Mouse (Mus musculus) midbrain, embryonic 12.5 days (tissue): Measurements from ENCODE around the gene Heatr9. TPM values are rescaled to one million over a fixed set of nuclear protein-coding genes. Genes with fewer than 3 reads are reported as not detected.

Experiments used
- ATAC-seq: fragments of 200-750 bp; cut with Nextera tagmentation; 2 replicates; pipeline ENCODE4 v1.8.0; 2017; ENCODE audit warnings: low read depth, moderate TSS enrichment, moderate library complexity; ENCODE audit not compliant: low FRiP score
- H3K27ac ChIP-seq: fragments of 300-500 bp; sonication (generic); replicated peaks from 2 replicates; pipeline ENCODE4 v1.5.1; 2016; ENCODE audit warnings: mild to moderate bottlenecking
- H3K27me3 ChIP-seq: fragments of 300-500 bp; sonication (generic); 2 replicates; pipeline ENCODE4 v1.6.1; 2016; ENCODE audit warnings: mild to moderate bottlenecking
- H3K36me3 ChIP-seq: fragments of 300-500 bp; sonication (generic); 2 replicates; pipeline ENCODE4 v1.6.1; 2016
- H3K4me1 ChIP-seq: fragments of 300-500 bp; sonication (generic); 2 replicates; pipeline ENCODE4 v1.6.1; 2016
- H3K4me2 ChIP-seq: fragments of 300-500 bp; sonication (generic); replicated peaks from 2 replicates; pipeline ENCODE4 v1.6.1; 2016; ENCODE audit warnings: mild to moderate bottlenecking, moderate library complexity
- H3K4me3 ChIP-seq: fragments of 300-500 bp; sonication (generic); 2 replicates; pipeline ENCODE4 v1.5.1; 2016; ENCODE audit warnings: mild to moderate bottlenecking
- H3K9ac ChIP-seq: fragments of 300-500 bp; sonication (generic); replicated peaks from 2 replicates; pipeline ENCODE4 v1.6.1; 2016; ENCODE audit warnings: mild to moderate bottlenecking, moderate library complexity
- H3K9me3 ChIP-seq: fragments of 300-500 bp; sonication (generic); 2 replicates; pipeline ENCODE4 v1.6.1; 2016; ENCODE audit warnings: mild to moderate bottlenecking
- WGBS: fragments of 180-500 bp; shearing (Covaris S2); methylation state at CpG from one replicate; pipeline ENCODE4 v1.1.7; 2016; 5-methylcytosine and 5-hydroxymethylcytosine counted together
- polyA plus RNA-seq: library from polyadenylated mRNA; unstranded; fragments of >200 nt; fragmentation: Nextera tagmentation; extraction: Ambion mirVana; gene quantifications from 2 replicates; pipeline ENCODE4 v1.2.1, GENCODE M21; 2016

The Heatr9 gene
- polyA plus RNA-seq: 0.12 TPM in 1 of 2 replicates, not detected in the other

GRCm38 (mm10) chr11:83522075-83522474, at the start of gene Heatr9:
Heatr9 (minus strand) TSS chr11:83522175.
- Histone ChIP-seq H3K4me1 (no peaks in the 10 kb centered on the region), H3K36me3 (0 out of 2 replicates have a peak, but pooled peaks cover 4% of the 10 kb centered on the region), H3K4me2 (no peak within 1 kb of the TSS), H3K27ac (no peak within 1 kb of the TSS), H3K27me3 (no peaks in the 10 kb centered on the region), H3K9ac (no peak within 1 kb of the TSS), H3K4me3 (no peak within 1 kb of the TSS), H3K9me3 (no peaks in the 10 kb centered on the region)
- ATAC-seq: no peak
- WGBS: 79% methylated on average over 3 of the region's 3 CpGs

GRCm38 (mm10) chr11:83570189-83570588, 48.2 kb upstream of the Heatr9 start:
- no peak for ATAC-seq
- Histone ChIP-seq H3K4me1 (no peaks in the 10 kb centered on the region), H3K9ac (no peak overlapping the region), H3K27me3 (no peaks in the 10 kb centered on the region), H3K4me3 (no peak overlapping the region), H3K4me2 (no peak overlapping the region), H3K9me3 (no peaks in the 10 kb centered on the region), H3K27ac (no peak overlapping the region), H3K36me3 (no peaks in the 10 kb centered on the region)
- 89% methylated on average over 2 of the region's 2 CpGs for WGBS

GRCm38 (mm10) chr11:83569249-83569648, 47.3 kb upstream of the Heatr9 start:
- Histone ChIP-seq H3K27ac (no peak overlapping the region), H3K9ac (no peak overlapping the region), H3K4me1 (no peaks in the 10 kb centered on the region), H3K4me3 (no peak overlapping the region), H3K27me3 (no peaks in the 10 kb centered on the region), H3K9me3 (no peaks in the 10 kb centered on the region), H3K36me3 (no peaks in the 10 kb centered on the region), H3K4me2 (no peak overlapping the region)
- ATAC-seq: no peak
- WGBS: 95% methylated on average over 7 of the region's 7 CpGs

DNA sequence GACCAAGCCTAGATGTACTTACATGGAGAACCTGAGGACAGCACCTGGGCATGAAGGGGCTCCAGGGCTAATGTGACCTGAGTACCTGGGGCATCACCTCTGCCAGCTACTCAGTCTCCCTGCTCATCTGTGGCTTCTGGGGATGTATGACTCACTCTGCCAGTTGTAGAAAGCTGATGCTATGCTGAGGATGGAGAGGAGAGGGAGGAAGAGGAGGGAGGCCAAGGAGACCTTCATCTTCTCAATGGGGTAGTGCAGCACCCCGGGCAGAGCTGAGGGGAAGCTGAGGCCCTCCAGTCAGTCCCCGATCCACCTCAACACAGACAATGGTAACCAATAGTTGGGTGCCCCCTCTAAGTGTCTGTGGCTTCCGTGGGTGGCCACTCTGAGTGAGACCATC, 46.8 kb upstream of the Heatr9 start:
- ATAC-seq: no peak

DNA sequence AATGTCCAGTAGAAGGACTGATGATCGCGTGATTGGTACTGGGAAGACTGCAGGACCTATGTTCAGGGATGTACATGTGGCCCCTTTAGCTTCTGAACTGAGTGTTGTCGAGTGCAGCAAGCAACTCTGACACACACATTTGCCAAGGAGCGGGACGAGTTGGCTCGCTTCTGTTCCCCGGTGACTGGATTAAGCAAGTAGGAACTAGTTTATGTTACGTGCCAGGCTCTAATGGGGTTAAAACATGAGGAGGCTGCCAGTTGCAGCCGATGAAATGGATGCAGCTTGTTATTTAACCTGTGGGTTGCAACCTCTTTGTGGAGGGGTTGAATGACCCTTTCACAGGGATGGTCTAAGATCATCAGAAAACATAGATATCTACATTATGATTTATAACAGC, 46.1 kb upstream of the Heatr9 start:
- WGBS: 92% methylated on average over 9 of the region's 9 CpGs
- Histone ChIP-seq H3K36me3 (no peaks in the 10 kb centered on the region), H3K4me1 (no peaks in the 10 kb centered on the region), H3K9ac (no peak overlapping the region), H3K27me3 (no peaks in the 10 kb centered on the region), H3K27ac (no peak overlapping the region), H3K4me2 (no peak overlapping the region), H3K9me3 (no peaks in the 10 kb centered on the region), H3K4me3 (no peak overlapping the region)
- ATAC-seq: no peak

More for the DNA sequence above, 46.8 kb upstream of the Heatr9 start:
- H3K27me3 ChIP-seq: no peaks in the 10 kb centered on the region
- no peak overlapping the region for H3K4me2 ChIP-seq
- no peaks in the 10 kb centered on the region for H3K9me3 ChIP-seq
- no peak overlapping the region for H3K9ac ChIP-seq
- H3K4me1 ChIP-seq: no peaks in the 10 kb centered on the region
- no peak overlapping the region for H3K27ac ChIP-seq
- H3K36me3 ChIP-seq: no peaks in the 10 kb centered on the region
- 94% methylated on average over 3 of the region's 3 CpGs for WGBS
- H3K4me3 ChIP-seq: no peak overlapping the region

GRCm38 (mm10) chr11:83567311-83567710, 45.3 kb upstream of the Heatr9 start:
- WGBS: 68% methylated on average over 7 of the region's 7 CpGs
- no peak overlapping the region for H3K27ac ChIP-seq

DNA sequence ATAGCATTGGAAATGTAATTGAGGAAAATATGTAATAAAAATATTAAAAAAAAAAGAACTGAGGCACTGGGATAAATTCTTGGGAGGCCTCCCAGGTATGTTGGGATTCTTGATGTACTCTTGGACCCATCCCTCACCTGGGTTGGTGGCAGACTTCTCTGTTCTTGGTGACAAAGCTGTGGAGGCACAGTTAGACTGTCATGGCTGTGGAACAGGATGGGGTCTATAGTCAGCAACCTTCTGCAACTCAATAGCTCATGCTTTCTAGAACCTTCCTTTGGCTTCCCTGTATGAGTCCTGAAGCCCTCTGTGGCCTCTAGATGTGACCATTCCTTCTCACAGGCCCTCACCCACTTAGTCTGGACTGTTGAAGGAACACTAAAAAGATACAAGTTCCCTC, 44.6 kb upstream of the Heatr9 start:
- H3K4me1 ChIP-seq: no peaks in the 10 kb centered on the region
- H3K27me3 ChIP-seq: no peaks in the 10 kb centered on the region
- H3K9me3 ChIP-seq: no peaks in the 10 kb centered on the region
- no peak overlapping the region for H3K4me3 ChIP-seq
- no peak for ATAC-seq
- H3K27ac ChIP-seq: no peak overlapping the region
- H3K36me3 ChIP-seq: no peaks in the 10 kb centered on the region
- no peak overlapping the region for H3K9ac ChIP-seq
- no peak overlapping the region for H3K4me2 ChIP-seq

More at GRCm38 (mm10) chr11:83567311-83567710, 45.3 kb upstream of the Heatr9 start:
- Histone ChIP-seq H3K4me1 (no peaks in the 10 kb centered on the region), H3K27me3 (no peaks in the 10 kb centered on the region), H3K9me3 (no peaks in the 10 kb centered on the region), H3K36me3 (no peaks in the 10 kb centered on the region), H3K4me3 (no peak overlapping the region), H3K9ac (no peak overlapping the region), H3K4me2 (no peak overlapping the region)
- no peak for ATAC-seq

GRCm38 (mm10) chr11:83563754-83564153, 41.8 kb upstream of the Heatr9 start:
- Histone ChIP-seq H3K36me3 (no peaks in the 10 kb centered on the region), H3K27ac (no peak overlapping the region), H3K4me1 (no peaks in the 10 kb centered on the region), H3K9ac (no peak overlapping the region), H3K4me2 (no peak overlapping the region), H3K4me3 (no peak overlapping the region), H3K9me3 (no peaks in the 10 kb centered on the region), H3K27me3 (no peaks in the 10 kb centered on the region)
- 72% methylated on average over 2 of the region's 2 CpGs for WGBS
- no peak for ATAC-seq

DNA sequence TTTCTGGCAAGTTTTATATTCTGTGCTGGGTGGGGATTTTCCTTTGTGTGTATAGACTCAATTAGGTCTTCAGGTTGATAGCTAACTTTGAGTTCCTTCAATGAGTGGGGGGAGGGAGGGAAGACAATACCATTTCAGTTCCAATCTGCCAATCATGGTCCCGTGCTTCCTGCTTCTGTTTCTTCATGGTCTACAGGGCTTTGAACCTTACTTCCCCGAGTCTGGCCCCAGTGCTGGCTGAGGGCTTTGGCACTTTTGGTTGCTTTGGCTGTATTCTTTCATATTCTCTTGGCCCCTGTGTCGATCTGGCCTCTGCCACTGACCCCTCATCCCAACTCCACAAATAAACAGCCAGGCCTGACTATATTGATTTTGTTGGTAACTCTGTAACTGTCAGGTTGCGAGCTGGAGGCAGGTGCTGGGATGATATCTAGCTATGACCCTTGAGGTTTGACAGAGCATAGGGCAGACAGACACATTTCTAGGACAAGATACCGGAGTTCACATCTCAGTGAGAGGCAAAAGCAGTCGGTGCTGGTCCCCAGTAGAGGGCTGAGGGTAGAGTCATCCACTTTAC, 40.4 kb upstream of the Heatr9 start:
- Histone ChIP-seq H3K4me1 (no peaks in the 10 kb centered on the region), H3K36me3 (no peaks in the 10 kb centered on the region), H3K27me3 (no peaks in the 10 kb centered on the region), H3K4me2 (no peak overlapping the region), H3K9ac (no peak overlapping the region), H3K4me3 (no peak overlapping the region), H3K9me3 (no peaks in the 10 kb centered on the region), H3K27ac (no peak overlapping the region)
- no peak for ATAC-seq
- WGBS: 77% methylated on average over 6 of the region's 6 CpGs

DNA sequence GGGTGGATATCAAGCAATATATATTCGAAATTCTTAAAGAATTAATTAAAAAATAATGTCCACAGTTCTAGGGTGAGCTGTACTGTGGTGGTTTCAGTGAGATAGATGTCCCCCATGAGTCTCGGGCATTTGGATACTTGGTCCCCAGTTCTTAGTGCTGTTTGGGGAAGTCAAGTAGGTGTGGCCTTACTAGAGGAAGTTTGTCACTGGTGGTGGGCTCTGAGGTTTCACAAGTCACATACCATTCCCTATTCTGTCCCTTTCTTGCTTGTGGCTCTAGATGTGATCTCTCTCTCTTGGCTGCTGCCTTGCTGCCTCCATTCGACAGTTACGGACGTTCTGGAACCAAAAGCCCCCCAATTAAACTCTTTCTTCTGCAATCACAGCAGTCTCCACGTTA, 38.4 kb upstream of the Heatr9 start:
- H3K9me3 ChIP-seq: no peaks in the 10 kb centered on the region
- no peaks in the 10 kb centered on the region for H3K36me3 ChIP-seq
- ATAC-seq: no peak
- WGBS: 78% methylated on average over 6 of the region's 6 CpGs
- no peak overlapping the region for H3K27ac ChIP-seq
- no peak overlapping the region for H3K9ac ChIP-seq
- no peaks in the 10 kb centered on the region for H3K4me1 ChIP-seq
- H3K4me3 ChIP-seq: no peak overlapping the region
- no peak overlapping the region for H3K4me2 ChIP-seq
- H3K27me3 ChIP-seq: no peaks in the 10 kb centered on the region

GRCm38 (mm10) chr11:83557074-83557473, 35.1 kb upstream of the Heatr9 start:
- no peak overlapping the region for H3K4me2 ChIP-seq
- WGBS: 50% methylated on average over 10 of the region's 10 CpGs
- no peak overlapping the region for H3K9ac ChIP-seq
- H3K27me3 ChIP-seq: no peaks in the 10 kb centered on the region
- no peaks in the 10 kb centered on the region for H3K4me1 ChIP-seq
- no peak overlapping the region for H3K27ac ChIP-seq
- no peaks in the 10 kb centered on the region for H3K36me3 ChIP-seq
- no peaks in the 10 kb centered on the region for H3K9me3 ChIP-seq
- no peak overlapping the region for H3K4me3 ChIP-seq
- ATAC-seq: no peak

- Histone ChIP-seq H3K4me2 (no peak overlapping the region), H3K36me3 (no peaks in the 10 kb centered on the region), H3K4me1 (no peaks in the 10 kb centered on the region), H3K9me3 (no peaks in the 10 kb centered on the region), H3K27me3 (no peaks in the 10 kb centered on the region), H3K9ac (no peak overlapping the region), H3K27ac (no peak overlapping the region), H3K4me3 (no peak overlapping the region)
- no peak for ATAC-seq
- WGBS: 31% methylated on average over 8 of the region's 8 CpGs
Observed at GRCm38 (mm10) chr11:83556085-83556781, 34.3 kb upstream of the Heatr9 start.

DNA sequence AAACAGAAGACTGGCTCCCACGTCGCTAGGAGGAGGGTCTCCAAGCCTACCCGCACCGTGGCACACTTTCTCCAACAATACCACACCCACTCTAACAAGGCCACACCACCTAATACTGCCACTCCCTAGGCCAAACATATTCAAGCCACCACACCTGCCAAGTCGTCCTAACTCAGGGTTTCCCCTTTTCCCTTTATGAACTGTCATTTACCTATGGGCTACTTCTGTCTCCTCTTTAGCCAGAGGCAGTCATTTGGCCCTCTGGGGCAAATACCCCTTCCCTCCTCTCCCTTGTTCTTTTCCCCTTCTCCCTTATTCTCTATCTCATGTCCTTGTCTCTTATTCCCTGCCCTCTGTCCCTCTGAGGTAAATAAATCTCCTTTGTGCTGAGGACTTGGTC, 29.7 kb upstream of the Heatr9 start:
- Histone ChIP-seq H3K4me3 (no peak overlapping the region), H3K4me1 (no peaks in the 10 kb centered on the region), H3K9me3 (no peaks in the 10 kb centered on the region), H3K9ac (no peak overlapping the region), H3K27ac (no peak overlapping the region), H3K36me3 (no peaks in the 10 kb centered on the region), H3K27me3 (no peaks in the 10 kb centered on the region), H3K4me2 (no peak overlapping the region)
- 85% methylated on average over 5 of the region's 5 CpGs for WGBS
- no peak for ATAC-seq
